Mouse (Mus musculus) adrenal gland, postnatal 10 days (tissue): ENCODE measurements around the gene Folr2. TPM values are rescaled to one million over a fixed set of nuclear protein-coding genes. Genes with fewer than 3 reads are reported as not detected.
A peak's percentile ranks its signal among the peaks of the same experiment; 100 is the strongest.

Experiments used
- DNase-seq: peaks from one replicate; pipeline ENCODE4 v3.0.0; 2021; ENCODE audit warnings: mixed read lengths
- total RNA-seq, 2 experiments: library from RNA; stranded (reverse); gene quantifications; 2 replicates each; pipeline ENCODE4 v1.2.3; 2021

Gene Folr2
- total RNA-seq, 2 experiments from 2014 or later = 4.5 to 6.2 TPM

DNA sequence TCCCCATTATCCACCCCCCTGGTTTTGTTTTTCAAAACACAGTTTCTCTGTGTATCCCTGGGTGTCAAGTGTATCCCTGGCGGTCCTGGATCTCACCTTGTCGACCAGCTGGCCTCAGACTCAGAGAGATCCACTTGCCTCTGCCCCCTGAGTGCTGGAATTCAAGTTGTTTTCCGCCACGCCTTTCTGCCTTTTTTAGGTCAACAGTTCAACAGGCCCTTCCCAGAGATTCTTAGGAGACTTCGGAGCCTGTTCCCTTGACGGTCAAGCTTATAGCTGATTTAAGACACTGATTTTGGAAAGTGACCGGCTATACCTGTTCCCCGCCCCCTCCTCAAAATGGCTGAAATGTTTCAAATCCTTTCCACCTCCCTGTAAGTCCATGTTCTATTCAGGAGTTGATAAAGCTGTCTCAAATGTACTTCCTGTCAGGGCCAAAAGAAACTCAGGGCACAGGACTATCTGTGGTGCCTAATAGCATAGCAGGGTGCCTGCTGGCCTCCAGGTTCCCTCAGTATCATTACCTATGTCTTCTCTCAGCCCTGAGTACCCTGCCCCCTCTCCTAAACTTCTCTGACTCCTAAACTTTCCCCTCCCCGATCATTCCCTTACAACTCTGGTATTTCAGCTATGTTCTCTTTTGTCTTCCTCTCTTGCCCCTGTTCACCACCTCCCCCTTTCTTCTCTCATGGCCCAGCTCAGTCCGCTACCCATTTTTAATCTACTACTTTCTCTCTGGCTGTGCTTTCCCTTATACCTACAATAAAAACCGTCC lies 9.7 kb upstream of the Folr2 start:
- no peak for DNase-seq

DNA sequence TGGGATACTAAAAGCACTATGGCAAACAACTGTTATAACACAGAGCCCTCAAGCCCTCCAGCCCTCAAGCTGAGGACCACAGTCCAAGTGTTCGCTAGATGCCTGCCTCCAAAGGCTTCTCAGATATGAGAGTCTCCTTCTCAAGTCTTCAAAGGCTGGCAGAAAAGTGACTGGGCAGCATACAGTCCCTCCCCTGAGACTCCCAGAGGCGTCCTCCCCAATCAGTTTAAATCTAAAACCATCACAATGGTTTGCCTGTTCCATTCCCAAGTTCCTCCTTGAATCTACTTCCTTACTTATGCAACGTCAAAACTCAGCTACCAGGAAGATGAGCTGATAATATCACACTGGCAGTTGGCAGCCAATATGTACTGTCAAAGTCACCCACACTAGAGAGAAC lies 6.4 kb upstream of the Folr2 start, which contains the start of gene Anapc15:
Gene Anapc15 (plus strand): TSS at position 301 of the 400 bp plus-strand sequence.
- no peak for DNase-seq

- no peak for DNase-seq
These were observed 5.3 kb upstream of the Folr2 start for GRCm38 (mm10) chr7:101862291-101862690.

- DNase-seq = no peak
These were observed 4.0 kb upstream of the Folr2 start for GRCm38 (mm10) chr7:101860978-101861377.

DNA sequence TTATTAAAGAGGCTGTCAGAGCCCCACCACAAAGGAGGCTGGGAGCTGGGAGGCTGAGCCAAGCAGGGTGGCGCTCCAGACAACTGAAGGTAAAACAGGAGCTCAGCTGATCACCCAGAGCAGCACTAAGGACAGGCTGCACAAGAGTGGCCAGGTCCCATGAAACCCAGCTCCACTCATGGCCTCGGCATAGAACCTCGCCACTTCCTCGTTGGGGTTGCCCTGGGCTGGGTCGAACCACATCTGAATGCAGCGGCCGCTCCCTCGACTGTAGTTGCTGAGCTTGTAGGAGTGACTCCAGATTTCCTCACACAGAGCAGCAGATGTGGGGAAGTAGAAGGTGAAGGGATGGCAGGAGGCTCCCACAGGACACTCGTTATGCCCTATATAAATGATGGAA lies 1.4 kb upstream of the Folr2 start:
- no peak for DNase-seq

- no peak for DNase-seq
These were observed 3.2 kb downstream of the Folr2 start for GRCm38 (mm10) chr7:101853816-101854215.

DNA sequence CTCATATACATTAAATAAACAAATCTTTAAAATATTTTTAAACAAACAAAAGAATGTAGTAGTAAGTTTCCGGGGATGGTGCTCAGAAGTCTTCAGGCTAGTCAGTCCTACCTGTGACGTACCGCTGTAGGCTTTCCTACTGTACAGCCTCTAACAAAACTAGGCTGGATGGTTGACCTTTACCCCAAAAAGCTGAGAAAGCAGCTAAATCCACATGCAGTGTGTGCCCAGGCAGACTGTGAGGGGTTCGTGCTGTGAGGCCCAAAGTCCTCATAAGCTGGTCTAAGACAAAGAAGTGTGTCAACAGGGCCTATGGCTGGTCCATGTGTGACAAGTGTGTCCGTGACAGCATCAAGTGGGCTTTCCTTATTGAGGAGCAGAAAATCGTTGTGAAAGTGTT lies 4.1 kb downstream of the Folr2 start:
- no peak for DNase-seq

GRCm38 (mm10) chr7:101851689-101852088 lies 5.3 kb downstream of the Folr2 start:
- no peak for DNase-seq

GRCm38 (mm10) chr7:101847934-101848333 lies 9.1 kb downstream of the Folr2 start:
- no peak for DNase-seq

GRCm38 (mm10) chr7:101844186-101844585 lies 12.8 kb downstream of the Folr2 start:
- no peak for DNase-seq

- DNase-seq = peak; percentile 93
These were observed 19.2 kb downstream of the Folr2 start, which contains the start of gene Inppl1 for GRCm38 (mm10) chr7:101837606-101838471. Inppl1 (minus strand) TSS chr7:101838229.

DNA sequence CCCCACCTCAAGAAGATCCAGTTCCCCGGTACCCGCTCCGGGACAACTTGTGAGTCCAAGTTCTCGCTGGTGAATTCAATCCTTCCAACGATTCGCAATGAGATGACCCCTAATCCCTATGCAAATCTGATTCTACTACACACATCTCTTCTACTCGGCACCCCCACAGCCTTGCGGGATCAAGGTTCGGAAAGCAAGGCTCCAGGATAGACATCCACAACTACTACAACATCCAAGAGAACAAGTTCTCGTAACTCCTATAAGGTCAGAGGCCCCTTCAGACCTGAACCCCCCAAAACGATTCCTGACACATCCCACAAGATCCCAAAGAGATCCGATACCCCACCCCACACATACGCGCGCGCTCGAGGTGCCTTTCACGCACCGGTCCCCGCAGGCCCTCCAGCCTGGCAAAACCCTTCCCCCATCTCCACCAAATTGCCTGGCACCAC lies 19.8 kb downstream of the Folr2 start:
- no peak for DNase-seq

GRCm38 (mm10) chr7:101836271-101837153 lies 20.5 kb downstream of the Folr2 start:
- peak; percentile 85 for DNase-seq

- DNase-seq = no peak
These were observed 21.4 kb downstream of the Folr2 start for GRCm38 (mm10) chr7:101835457-101836109.

DNA sequence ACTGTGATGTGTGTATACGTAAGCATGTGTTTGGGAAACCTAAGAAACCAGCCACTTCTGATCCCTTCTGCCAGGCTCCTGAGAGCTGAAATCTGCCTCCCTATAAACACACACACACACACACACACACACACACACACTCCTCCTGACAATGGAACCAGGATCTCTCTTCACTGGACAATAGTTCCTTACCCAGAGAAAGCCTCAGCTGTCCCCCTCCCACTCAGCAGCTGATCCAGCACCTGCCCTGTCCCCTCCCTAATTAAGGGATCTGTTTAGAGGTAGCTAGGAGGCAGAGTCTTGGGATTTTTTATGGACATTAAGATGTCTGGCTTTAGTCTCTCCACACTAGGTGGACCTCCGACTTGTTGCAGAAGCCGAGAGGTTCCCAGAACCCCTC lies 22.1 kb downstream of the Folr2 start:
- no peak for DNase-seq

- no peak for DNase-seq
These were observed 22.9 kb downstream of the Folr2 start for GRCm38 (mm10) chr7:101833916-101834584.

DNA sequence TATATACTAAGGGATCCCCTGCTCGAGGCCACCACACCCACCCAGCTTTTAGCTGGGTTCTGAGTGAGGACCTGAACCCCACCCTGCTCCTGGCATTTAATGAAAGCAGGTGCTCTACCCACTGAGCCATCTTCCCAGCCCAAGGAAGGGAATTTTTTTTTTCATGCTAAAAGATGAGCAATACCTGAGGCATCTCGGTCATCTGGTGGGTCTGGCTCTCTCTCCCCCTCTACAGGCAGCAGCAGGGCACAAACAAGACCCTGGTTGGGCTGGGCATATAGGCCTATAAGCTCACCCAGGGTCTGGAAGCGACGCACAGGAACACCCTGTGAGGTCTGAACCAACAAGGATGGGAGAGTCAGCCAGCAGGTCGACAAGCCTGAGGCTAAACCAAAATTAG lies 23.6 kb downstream of the Folr2 start:
- DNase-seq = no peak

- no peak for DNase-seq
These were observed 24.6 kb downstream of the Folr2 start for GRCm38 (mm10) chr7:101832372-101832771.

DNA sequence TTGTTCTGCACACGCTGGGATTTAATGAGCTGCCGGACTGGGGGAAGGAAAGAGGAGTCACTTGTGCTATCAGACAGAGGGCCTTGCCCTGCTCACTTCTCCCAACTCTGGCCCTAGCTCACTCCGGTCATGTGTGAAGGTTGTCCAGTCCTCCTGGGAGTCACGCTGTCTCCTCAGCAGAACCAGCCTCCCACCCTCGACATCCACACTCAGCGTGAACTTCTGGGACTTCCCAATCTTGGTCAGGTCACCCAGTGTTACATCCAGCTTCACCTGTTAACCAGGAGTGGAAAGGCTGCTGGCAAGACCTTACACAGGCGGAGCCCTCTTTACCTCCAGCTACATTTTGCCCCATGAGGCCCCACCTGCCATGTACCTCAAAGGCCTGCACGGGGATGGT lies 25.6 kb downstream of the Folr2 start:
- DNase-seq = no peak

DNA sequence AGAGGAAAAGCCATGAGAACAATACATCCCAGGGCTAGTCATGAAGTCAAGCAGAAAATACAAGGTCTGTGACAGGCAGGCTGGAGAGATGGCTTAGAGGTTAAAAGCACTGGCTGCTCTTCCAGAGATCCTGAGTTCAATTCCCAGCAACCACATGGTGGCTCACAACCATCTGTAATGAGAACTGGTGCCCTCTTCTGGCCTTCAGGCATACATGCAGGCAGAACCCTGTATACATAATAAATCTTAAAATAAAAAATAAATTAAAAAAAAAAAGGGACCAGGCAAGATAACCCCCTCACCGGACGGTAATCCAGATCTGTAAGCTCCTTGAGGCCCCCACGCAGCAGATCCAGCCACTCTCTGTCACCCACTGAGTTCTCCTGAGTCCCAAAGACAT lies 26.6 kb downstream of the Folr2 start:
- DNase-seq = no peak
